Mouse (Mus musculus): Measurements from ENCODE around the gene Hdgf.

Hdgf gene

DNA sequence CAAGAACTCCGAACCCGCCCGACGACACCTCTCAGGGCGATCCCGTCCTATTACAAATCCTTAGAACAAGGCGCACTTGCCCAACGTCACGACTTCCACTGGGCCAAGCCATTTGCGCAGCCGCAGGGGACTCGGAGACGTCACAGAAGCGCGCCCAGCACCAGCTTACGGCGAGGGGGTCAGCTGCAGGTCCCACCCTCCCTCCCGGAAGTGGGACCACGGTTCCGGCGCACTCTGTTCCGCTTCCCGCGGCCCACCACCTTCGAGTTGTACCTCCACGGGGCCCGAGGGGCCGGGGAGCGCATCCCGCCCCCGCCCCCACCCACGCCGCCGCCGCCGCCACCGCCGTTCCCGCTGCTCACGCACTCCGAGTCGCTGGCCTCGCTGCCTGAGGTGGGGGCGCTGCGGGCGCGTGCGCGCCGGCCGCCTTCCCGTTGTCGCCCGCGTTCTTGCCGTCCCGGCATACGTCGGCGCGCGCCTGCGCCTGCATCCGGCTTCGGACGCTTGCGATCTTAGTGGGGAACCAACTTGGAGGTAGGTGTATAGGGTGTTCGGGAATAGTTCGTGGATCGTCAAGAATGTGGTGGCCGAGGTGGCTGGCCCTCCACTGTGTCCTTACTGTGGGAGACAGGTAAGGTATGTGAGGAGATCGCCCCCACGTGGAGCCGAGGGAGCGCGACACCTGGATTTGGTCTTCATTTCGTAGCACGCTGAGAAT, 24.1 kb downstream of the Hdgf start, which contains the start of the genes Isg20l2 and Rrnad1:
Isg20l2 (plus strand) TSS at position 237 of the 718 bp plus-strand sequence.
Rrnad1 (minus strand) TSS at position 640 of the 718 bp plus-strand sequence.
- no peak for TF ChIP-seq GATA4 (IDR thresholded peaks at IDR 0.05; ENCODE audit: insufficient replicate concordance, low read length)

DNA sequence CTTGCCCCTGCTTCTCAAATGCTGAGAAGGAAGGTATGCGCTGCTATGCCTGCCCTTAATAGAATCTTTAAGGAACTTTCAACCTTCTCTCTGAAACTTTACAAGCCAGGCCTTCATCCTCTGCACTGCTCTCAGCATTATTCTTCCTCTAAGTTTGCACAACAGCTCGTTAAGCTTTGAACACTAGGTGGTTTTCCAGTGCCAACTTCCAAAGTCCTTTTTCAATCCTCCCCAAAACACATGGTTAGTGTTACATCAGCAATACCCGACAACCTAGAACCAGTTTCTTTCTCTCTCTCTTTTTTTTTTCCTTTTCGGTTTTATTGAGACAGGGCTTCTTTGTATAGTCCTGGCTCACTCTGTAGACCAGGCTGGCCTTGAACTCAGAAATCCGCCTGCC, 27.9 kb downstream of the Hdgf start:
- no peak for TF ChIP-seq GATA4 (IDR thresholded peaks at IDR 0.05; ENCODE audit: insufficient replicate concordance, low read length)

DNA sequence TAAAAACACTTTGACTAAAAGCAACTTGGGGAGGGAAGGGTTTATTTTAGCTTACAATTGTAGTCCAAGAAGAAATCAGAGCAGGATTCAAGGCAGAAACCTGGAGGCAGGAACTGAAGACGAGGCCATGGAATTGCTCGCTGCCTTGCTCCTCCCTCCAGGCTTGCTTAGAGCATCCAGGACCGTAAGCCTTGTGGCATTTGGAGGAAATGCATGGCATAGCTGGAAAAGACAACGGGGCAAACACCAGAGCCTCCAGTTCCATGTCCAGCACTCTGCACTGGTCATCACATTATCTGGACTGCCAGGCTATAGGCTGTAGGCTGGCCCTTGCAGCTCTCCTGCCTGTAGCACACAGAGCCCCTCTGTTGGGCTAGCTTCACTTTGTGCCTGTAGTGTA, 28.4 kb downstream of the Hdgf start:
- no peak for TF ChIP-seq GATA4 (IDR thresholded peaks at IDR 0.05; ENCODE audit: insufficient replicate concordance, low read length)

DNA sequence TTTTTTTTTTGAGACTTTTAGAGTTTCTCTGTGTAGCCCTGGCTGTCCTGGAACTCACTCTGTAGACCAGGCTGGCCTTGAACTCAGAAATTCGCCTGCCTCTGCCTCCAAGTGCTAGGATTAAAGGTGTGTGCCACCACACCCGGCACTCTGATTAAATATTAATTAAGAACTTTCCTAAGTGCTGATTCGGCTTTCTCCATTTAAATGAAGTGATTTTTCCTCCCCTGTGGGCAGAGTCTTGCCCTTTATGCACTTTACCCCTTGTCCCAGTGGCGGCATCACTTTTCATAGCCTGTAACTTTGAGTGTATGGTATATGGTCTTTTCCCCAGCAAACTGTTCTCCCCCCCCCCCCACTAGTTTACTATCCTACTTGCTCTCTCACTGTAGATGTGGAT, 29.1 kb downstream of the Hdgf start:
- no peak for TF ChIP-seq GATA4 (IDR thresholded peaks at IDR 0.05; ENCODE audit: insufficient replicate concordance, low read length)

DNA sequence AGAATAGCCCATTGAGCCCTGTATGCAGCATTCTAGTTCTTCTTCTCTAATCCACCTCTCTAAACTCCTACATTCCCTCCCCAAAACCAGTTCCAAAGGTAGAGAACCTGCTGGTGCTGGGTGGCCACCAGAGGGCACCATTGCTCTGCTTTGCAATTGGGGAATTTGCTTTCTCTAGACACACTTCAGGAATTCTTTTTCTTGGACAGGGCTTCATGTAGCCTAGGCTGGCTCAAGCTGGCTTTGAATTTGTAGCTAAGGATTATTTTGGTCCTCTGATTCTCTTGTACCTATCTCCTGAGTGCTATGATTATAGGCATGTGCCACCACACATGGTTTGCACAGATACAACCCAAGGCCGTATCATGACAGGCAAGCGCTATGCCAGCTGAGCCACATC, 29.7 kb downstream of the Hdgf start:
- no peak for TF ChIP-seq GATA4 (IDR thresholded peaks at IDR 0.05; ENCODE audit: insufficient replicate concordance, low read length)

DNA sequence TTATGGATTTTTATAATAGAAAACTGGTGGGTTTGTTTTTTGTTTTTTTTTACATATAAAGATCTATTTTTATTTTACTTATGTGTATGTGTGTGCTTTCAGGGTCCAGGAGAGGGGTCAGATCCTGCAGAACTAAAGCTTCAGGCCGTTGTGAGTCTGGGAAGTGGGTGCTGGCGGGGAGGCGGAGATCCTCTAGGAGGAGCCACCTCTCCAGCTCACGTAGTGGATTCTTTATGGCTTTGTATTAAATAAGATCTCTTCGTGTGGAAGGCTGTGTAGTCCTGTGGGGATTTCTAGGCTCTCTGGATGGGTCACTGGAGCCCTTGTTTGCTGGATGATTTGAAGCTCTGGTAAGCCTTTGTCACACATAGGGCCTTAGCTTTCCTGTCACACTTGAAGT, 34.5 kb downstream of the Hdgf start:
- no peak for TF ChIP-seq GATA4 (IDR thresholded peaks at IDR 0.05; ENCODE audit: insufficient replicate concordance, low read length)

GRCm38 (mm10) chr3:87942471-87942870, 36.4 kb downstream of the Hdgf start:
- TF ChIP-seq GATA4 (IDR thresholded peaks at IDR 0.05; ENCODE audit: insufficient replicate concordance, low read length), result no peak

DNA sequence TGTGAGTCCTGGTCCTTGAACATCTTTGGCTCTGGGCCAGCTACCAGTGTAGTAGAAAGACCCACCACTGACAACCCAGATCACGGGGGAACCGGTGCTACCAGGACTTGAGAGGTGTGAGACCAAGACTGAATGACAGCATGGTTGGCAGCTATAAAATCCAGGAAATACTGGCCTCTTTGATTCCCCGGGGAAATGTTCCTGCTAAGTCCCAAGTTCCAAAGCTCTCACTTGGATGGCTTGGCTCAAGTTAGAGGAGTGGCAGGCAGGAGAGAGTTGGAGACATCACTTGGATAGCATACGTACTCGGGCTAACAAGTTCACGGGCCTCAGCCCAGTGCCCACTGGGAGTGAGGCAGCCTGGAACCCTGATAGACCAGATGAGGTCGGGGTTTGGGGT, 37.5 kb downstream of the Hdgf start:
- TF ChIP-seq GATA4 (IDR thresholded peaks at IDR 0.05; ENCODE audit: insufficient replicate concordance, low read length), result no peak

GRCm38 (mm10) chr3:87944838-87945600, 38.9 kb downstream of the Hdgf start:
- TF ChIP-seq GATA4 (IDR thresholded peaks at IDR 0.05; ENCODE audit: insufficient replicate concordance, low read length), result no peak

- TF ChIP-seq GATA4 (IDR thresholded peaks at IDR 0.05; ENCODE audit: insufficient replicate concordance, low read length), result no peak
Measured at GRCm38 (mm10) chr3:87945781-87946540, 39.8 kb downstream of the Hdgf start.

DNA sequence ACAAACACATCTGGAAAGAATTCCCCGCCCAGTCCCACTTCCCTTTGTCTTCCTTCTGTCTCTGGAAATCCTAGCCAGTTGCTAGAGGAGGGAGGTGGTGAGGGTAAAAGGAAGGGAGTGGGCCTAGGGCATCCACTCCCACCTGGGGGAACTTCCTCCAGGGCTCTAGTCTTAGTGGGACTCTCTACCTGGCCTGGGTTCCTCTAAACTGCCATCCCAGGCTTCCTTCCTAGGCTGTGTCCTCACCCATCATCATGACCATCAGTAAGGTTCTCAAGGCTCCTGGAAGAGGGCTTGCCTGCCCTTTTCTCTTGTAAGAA, 40.4 kb downstream of the Hdgf start:
- TF ChIP-seq GATA4 (IDR thresholded peaks at IDR 0.05; ENCODE audit: insufficient replicate concordance, low read length), result no peak

GRCm38 (mm10) chr3:87947056-87947810, 41.1 kb downstream of the Hdgf start:
- TF ChIP-seq GATA4 (IDR thresholded peaks at IDR 0.05; ENCODE audit: insufficient replicate concordance, low read length), result no peak

DNA sequence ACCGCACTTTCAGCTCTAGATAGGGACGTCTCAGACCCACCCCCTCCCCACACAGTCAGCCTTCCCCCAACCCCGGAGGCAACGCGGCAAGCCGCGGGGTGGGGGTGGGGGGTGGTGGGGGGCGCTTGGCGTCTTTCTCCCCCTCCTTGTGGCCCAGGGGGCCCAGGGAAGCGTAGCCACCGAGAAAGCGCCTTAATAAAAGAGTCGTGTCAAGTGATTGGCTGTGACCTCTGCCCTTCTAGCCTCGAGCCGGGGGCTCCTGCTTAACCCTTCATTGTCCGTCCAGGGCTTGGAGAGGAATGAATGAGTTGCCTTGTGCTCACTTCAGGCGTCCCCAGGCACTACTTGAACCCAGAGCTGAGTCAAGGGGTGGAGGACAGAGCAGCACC, 41.7 kb downstream of the Hdgf start:
- TF ChIP-seq GATA4 (IDR thresholded peaks at IDR 0.05; ENCODE audit: insufficient replicate concordance, low read length), result no peak

DNA sequence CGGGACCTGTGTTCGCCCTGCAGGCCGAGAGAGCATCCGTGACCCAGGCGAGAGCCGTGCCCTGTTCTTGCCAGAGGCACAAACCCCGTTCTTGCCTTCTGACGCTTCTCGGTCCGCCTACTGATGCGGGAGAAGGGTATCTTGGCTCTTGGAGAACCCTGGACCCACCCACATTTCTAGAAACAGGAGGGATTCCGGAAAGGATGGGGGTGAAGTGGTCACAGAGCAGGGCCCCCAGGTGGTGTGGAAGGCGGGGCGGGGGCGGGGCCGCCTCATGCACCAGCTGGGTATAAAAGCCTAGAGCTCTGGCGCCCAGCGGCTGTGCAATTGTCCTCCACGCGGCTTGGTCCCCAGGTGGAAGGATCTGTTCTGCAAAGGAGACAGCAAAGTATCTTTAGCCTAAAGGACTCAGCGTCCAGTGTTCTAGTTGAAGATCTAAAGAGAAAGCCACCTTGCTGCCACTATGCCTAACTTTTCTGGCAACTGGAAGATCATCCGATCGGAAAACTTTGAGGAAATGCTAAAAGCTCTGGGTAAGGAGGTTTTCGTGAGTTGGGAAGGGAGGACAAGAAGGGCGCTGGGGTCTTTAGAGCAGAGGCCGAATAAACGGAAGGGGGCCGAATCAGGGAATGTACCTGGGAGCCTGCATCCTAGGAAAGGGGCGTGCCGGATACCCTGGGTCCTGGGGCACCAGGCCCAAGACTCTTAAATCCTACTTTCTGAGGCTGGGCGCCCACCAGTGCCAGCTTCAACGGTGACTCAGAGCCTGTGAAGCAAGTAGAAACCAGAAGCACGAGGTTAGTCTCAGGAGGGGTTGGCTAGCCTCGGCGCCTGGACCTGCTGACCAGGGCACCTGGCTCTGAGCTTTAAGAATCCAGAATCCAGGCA, 42.5 kb downstream of the Hdgf start, which contains the start of gene Crabp2:
Crabp2 (plus strand) TSS at position 289 of the 888 bp plus-strand sequence.
- TF ChIP-seq GATA4 (IDR thresholded peaks at IDR 0.05; ENCODE audit: insufficient replicate concordance, low read length), result no peak

All from liver, adult (tissue).